Mouse (Mus musculus) cerebellum, adult (tissue): ENCODE measurements at regions not wholly inside any gene's neighbourhood (a gene's known extent, or its start where the extent isn't known, plus 50 kb on each side); places are given as distances from the start of the nearest gene placed in this dataset.

ENCODE experiments used
- ATAC-seq: cut with Nextera tagmentation; 2 replicates; pipeline ENCODE4 v1.9.2; 2017; ENCODE audit warnings: mild to moderate bottlenecking, moderate library complexity, mixed read lengths; ENCODE audit not compliant: insufficient number of reproducible peaks, low FRiP score, low TSS enrichment

DNA sequence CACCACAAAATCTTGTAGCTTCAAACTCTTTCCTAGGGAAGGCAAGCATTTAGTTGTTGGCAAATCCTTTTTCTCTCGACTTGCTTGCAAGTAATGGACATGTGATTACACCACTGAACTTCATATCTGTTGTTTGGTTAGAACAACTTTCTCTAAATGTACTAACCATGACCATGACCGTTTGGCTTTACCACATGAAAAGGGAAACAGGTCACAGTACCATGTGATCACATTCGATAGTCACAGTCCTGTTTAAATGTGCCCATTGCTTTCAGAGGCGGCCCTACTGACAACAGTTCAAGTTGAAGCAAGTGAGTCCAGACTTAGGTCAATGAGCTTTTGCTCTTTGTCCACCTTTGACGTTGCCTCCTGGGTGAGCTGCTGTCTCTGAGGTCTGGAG is 211.1 kb downstream of the Foxo1 start:
- no peak for ATAC-seq

DNA sequence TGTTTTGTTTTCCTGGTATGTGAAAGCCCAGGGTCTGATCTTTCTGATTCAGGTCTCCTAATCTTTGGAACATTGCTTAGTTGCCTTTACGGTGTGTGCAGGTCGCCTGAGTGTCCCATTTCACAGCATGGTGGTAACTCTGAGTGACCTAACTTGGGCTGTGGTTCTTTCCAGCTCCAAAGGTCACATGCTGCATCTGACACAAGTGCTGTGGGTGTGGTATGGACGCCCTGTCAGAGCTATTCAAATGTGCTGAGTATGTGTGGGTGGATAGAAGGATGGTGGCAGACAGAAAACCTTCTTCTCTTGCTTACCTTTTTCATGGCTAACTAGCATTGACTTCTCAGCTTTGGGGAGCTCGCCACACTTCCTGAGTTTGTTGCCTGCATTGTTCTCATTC is 201.8 kb downstream of the Foxo1 start:
- ATAC-seq: no peak

GRCm38 (mm10) chr3:52469397-52469796 is 201.3 kb downstream of the Foxo1 start:
- no peak for ATAC-seq

- ATAC-seq: no peak
These were observed 200.2 kb downstream of the Foxo1 start for GRCm38 (mm10) chr3:52468326-52468725.

- no peak for ATAC-seq
These were observed 199.7 kb downstream of the Foxo1 start for GRCm38 (mm10) chr3:52467876-52468275.

- no peak for ATAC-seq
These were observed 198.9 kb downstream of the Foxo1 start for GRCm38 (mm10) chr3:52466984-52467565.

- peak; percentile 95 for ATAC-seq
These were observed 198.4 kb downstream of the Foxo1 start for GRCm38 (mm10) chr3:52466571-52466970.

DNA sequence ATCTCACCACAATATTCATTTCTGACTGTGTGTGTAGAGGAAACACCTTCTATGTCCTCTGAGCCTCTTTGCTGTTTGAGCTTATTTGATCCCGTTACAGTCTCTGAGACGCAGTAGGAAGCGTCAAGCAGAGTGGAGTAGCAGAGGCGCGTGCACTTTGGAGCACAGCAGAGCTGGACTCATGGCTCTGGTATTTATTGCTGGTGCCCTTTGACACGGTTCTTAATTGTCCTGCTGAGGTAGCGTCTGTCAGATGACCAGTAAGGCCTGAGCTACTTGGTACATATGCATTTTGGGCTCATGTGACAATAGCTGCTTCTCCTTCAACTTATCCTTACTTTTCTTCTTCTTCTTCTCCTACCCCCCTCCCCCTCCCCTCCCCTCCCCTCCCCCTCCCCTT is 195.8 kb downstream of the Foxo1 start:
- no peak for ATAC-seq

GRCm38 (mm10) chr3:52454955-52455354 is 186.8 kb downstream of the Foxo1 start:
- no peak for ATAC-seq

- no peak for ATAC-seq
These were observed 184.9 kb downstream of the Foxo1 start for GRCm38 (mm10) chr3:52453041-52453440.

- no peak for ATAC-seq
These were observed 184.2 kb downstream of the Foxo1 start for GRCm38 (mm10) chr3:52452345-52452744.

DNA sequence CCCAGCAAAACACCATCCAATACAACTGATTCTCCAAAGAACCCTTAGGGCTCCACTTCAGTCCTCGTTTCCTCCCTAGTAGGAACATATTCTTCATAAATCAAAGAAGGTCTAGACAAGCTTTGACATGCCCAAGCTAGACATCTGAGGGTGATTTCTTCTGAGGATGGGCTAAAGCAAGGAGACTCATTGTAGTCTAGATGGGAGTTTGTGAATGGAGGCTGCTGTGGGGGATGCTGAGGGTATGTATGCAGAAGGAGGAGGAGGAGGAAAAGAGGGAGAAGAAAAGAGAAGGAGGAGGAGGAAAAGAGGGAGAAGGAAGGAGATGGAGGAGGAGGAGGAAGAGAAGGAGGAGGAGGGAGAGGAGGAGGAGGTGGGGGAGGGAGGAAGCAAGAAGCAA is 178.9 kb downstream of the Foxo1 start:
- no peak for ATAC-seq

- no peak for ATAC-seq
These were observed 178.4 kb downstream of the Foxo1 start for GRCm38 (mm10) chr3:52446500-52446899.

DNA sequence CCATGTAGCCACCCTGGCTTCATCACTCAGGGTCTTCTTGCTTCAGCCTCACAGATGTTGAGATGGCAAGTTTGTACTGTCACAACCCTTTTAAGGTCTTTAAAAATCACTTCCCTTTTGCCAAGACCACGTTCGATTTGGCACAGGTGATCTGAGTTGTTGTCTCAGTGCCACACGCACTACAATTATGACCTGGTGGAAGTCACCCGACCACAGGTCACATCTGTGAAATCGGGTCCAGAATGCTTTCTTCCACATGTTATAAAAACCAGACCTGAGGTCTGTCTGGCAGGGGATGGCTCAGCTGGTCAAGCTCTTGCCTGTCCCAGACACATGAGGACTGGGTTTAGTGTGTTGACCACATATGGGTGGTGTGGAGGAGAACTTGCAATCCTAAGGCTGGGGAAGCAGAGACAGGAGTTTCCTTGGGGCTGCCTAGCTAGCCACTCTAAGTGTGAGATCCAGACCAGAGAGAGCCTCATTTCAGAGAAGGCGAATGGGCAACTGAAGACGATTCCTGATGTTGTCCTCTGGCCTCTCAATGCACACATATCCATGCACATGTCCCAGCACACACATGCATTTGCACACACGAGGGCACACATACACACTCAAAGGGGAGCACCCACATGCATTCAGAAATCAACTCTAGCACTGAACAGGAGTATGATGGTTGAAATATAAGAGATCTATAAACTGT is 176.4 kb downstream of the Foxo1 start:
- no peak for ATAC-seq

DNA sequence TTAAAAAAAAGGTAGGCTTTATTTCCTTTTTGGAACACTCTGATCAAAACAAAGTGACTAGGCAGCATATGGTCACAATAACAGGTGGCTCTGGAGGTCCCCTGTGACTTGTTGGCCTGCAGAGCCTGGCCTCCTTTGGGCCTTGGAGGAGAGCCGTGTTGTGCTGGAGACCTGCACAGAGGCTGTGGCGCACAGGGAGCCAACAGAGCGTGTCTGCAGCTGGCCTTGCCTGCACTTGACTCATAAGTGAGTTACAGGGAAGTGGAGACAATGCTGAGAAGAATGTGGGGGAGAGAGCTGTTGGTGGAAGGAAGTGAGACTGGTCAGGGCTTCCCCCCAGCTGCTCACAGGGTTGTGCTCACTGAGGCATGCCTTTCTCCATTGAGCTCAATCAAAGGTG is 175.7 kb downstream of the Foxo1 start:
- peak; percentile 81 for ATAC-seq

- no peak for ATAC-seq
These were observed 161.0 kb downstream of the Foxo1 start for GRCm38 (mm10) chr3:52429014-52429589.

- no peak for ATAC-seq
These were observed 154.7 kb downstream of the Foxo1 start for GRCm38 (mm10) chr3:52422826-52423225.

- ATAC-seq: no peak
These were observed 148.1 kb downstream of the Foxo1 start for GRCm38 (mm10) chr3:52416261-52416660.

DNA sequence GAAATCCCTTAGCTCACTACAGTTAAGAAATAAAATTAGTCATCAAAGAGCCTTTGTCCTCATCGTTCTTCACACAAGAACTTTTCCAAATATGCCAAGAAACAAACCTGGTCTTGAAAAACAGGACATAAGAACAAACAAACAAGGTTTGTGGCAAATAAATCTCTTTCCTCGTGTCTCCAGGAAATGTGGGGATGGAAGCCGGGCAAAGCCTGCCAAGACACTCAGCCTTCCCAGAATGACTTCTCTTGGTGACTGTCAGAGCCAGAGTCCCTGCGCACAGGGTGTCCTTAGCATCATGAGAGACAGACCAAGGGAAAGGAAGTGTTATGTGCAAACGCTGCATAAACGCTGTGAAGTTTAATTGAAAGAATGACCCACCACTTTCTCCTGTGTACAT is 147.2 kb downstream of the Foxo1 start:
- ATAC-seq: no peak

DNA sequence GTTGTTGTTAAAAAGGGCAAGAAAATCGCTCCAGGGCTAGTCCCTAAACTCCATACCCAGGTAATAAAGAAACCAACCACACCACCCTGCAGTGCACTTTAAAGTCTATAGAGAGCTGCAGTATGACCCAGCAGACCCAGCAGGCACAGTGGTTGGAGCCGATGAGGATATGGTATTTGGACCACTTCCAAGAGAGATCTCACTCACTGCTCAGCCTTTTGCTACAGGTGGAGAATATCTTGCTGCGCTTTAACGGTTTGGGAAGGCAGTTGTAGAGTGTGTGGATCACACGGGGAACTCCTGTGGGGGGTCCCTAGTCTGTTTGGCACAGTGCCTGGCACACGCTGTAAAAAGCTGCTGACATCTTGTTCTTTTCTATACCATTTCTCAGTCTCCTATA is 145.9 kb downstream of the Foxo1 start:
- ATAC-seq: no peak

GRCm38 (mm10) chr3:52413187-52413746 is 145.1 kb downstream of the Foxo1 start:
- no peak for ATAC-seq

GRCm38 (mm10) chr3:52411356-52411755 is 143.2 kb downstream of the Foxo1 start:
- ATAC-seq: no peak
